Mouse (Mus musculus) frontal cortex, postnatal 14 days (tissue): ENCODE results near the gene Arl4d.
"Not testable (repeated sequence)": the region's sequence is repeated elsewhere in the genome, so short reads cannot be mapped to it uniquely, and the experiment has no call there.

Source experiments
- DNase-seq, 2 experiments: peaks; one replicate each; pipeline ENCODE4 v3.0.0; 2022; ENCODE audit warnings: low spot score in 2 of 2

Gene Arl4d

DNA sequence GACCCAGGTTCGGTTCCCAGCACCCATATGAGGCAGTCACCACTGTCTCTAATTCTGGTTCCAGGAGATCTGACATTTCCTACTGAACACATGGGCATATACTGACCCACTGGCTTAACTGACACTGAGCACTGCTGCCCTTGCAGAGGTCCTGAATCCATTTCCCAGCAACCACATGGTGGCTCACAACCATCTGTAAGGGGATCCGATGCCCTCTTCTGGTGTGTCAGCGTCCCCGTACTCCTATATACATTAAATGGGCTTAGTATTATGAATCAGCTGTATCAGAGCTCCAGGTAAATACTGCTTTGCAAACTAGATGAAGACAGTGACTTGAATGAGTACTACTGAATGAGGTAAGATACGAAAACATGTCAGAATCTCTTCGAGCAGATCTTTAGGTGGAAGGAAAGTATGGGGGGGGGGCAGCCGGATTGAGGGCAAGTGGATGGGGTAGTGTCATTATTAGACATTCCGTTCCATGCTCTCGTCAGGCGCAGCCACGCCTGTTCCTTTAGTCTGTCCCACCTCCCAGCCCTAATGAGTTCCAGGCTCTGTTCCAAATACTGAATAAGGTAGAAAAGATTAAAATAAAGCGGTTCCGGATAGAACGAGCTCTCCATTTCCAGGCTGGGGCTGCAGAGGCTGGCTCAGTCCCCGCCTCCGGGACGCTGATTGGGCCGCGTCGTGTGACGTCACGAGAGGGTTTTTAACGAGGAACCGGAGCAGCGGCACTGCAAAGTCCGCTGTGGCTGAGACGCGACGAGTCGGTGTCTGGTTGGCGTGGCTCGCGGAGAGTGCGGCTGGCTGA is at the start of gene Arl4d:
Arl4d (plus strand) TSS at position 717 of the 811 bp plus-strand sequence.
- peak; percentile 89 to 96 for DNase-seq

DNA sequence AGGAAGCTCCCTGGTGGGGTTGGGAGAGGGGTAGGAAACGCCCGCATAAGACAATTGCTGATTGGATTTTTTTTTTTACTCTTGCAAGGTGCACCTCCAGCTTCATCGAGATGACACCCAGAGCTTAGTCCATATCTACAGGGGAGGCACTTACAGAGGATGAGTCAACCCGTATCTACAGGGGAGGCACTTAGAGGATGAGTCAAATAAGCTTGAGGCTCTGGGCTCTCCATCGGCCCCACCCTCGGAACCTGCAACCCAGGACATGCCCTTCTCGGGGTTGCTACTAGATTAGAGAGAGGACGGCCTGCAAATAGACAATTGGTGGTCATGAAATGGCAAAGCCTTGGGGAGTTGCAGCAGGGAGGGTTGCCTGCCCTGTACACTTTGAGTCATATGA is 49.2 kb upstream of the Arl4d start:
- DNase-seq: no peak

DNA sequence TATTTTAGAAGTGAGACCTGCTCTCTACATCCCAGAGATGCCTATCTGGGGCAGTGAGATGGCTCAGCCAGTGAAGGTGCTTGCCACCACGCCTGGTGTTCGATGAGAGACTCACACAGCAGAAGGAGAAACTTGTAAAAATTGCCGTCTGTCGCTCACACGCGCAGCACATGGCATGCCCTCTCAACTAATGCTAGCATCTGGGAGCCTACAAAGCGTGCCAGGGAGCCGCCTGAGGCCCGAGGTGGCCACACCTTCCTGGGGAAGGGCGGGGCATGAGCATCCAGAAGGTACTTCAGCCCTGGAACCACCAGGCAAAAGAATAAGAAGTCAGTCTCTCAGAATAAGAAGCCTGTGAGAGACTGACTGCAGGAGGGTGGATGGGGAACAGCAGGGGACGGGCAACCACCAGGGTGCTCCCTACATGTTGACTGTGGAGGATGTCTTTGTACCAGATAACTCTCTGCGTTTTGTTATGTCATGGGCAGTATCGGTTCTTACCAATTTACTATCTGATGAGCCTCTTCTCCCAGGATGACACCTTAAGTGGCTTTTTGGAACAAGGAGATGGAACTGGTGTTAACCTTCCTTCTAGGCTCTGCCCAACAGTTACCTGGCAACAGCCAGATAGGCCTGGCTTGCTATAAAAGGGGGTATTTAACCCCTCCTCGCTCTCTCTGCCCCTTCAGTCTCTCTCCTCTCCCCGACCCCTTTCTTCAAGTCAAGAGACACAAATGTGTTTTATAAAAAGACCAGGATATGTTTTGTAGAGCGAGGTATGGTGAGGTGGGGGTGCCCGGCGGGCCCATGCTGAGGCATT is 48.2 kb upstream of the Arl4d start:
- DNase-seq: no peak

DNA sequence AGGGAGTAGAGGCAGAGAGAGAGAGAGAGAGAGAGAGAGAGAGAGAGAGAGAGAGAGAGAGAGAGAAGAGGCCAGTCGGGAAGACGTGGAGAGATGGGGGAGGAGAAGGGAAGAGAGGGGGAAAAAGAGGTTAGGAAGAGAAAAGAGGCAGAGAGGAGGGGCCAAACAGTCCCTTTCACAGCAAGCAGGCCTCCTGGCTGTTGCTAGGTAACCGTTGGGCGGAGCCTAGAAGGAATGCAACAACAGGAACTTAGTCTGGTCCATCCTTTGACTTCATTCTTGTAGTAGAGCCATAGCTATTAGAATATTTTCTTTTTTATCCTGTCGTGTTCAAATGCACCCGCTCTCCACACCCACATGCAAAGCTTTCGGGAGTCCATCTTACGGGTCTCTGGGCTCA is 47.5 kb upstream of the Arl4d start:
- no peak for DNase-seq

DNA sequence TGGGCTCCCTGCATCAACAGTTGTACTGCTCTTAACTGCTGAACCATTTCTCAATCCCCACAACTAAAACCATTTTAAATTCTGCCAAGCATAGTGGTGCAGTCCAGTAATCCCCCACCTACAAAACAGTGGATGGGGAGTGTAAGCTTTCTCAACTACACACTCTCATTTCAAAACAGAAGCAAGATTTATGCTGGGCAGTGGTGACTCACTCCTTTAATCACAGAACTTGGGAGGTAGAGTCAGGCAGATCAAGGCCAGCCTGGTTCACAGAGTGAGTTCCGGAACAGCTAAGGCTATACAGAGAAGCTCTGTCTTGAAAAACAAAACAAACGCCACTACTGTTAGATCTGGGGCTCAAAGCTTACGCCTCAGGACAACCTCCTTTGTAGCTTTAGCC is 46.7 kb upstream of the Arl4d start:
- no peak for DNase-seq

DNA sequence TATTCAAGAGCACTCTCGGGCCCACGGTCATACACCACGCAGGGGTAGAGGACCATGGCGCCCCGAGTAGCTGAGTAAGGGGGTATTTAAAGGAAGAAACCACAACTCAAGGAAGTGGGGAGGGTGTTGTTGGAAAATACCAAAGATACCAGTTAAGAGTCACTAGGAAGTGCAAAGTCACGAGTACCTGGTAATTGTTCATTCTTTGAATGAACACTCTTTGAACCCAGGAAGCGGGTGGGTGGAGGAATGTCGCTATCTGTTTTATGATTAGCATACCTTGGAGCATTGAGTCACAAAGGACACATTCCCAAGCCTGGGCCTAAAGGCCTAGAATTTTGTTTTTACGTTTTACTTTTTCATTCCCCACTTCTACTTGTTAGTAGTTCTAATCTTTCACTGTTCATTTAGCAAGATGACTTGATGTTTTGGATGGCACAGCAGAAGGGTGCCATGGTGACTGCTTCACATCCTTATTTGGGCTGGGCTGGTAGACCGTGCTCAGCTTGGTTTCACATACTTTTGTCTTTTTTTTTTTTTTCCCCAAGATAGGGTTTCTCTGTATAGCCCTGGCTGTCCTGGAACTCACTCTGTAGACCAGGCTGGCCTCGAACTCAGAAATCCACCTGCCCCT is 45.2 kb upstream of the Arl4d start:
- not testable (repeated sequence) for DNase-seq

DNA sequence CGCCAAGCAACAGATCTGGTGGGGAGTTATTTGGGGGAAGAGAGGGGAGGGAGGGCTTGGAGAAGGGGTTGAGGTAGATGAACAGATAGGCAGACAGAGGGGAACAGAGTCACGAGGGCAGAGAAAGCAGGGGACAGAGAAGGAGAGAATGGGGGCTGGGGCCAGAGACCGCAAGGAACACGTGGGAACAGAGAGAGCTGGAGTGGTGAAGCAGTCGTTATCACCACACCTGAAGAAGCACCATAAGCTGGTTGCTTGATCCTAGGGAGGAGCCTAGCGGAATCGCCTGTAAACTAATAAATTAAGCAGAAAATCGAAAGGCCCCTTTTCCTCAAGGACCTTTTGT is 38.7 kb upstream of the Arl4d start:
- DNase-seq: no peak

DNA sequence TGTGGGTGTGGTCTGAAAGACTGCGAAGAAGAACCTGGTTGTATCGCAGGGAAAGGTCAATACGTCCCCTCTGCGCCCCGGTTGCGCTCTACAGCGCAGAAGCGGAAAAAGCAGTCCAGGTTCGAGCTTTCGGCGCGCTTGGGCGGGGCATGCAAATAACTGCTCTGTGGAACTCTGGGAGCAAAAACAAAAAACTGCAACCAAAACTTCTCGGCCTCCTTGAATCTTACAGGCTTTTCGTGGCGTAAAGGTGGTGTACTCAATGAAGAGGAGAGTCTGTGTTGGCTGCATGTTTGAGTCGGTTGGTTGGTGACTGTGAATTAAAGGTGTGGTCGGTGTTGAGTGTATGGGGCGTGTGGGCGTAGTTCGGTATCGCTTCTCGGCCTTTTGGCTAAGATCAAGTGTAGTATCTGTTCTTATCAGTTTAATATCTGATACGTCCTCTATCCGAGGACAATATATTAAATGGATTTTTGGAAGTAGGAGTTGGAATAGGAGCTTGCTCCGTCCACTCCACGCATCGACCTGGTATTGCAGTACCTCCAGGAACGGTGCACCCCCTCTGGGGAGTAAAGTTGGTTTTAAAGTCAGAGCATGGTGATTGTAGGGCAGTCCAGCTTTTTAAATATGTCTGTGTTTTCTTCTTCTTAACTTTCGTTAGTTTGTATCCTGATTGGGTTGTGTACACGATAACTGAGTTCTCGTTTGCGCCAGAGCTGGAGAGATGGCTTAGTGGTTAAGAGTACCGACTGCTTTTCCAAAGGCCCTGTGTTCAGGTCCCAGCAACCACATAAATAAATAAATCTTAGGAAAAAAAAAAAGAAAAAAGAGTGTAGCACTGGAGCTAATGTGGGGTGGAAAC is 38.1 kb upstream of the Arl4d start, which contains the start of gene Rdm1:
Rdm1 (plus strand) TSS at position 201 of the 862 bp plus-strand sequence.
- peak; percentile 72 for DNase-seq

DNA sequence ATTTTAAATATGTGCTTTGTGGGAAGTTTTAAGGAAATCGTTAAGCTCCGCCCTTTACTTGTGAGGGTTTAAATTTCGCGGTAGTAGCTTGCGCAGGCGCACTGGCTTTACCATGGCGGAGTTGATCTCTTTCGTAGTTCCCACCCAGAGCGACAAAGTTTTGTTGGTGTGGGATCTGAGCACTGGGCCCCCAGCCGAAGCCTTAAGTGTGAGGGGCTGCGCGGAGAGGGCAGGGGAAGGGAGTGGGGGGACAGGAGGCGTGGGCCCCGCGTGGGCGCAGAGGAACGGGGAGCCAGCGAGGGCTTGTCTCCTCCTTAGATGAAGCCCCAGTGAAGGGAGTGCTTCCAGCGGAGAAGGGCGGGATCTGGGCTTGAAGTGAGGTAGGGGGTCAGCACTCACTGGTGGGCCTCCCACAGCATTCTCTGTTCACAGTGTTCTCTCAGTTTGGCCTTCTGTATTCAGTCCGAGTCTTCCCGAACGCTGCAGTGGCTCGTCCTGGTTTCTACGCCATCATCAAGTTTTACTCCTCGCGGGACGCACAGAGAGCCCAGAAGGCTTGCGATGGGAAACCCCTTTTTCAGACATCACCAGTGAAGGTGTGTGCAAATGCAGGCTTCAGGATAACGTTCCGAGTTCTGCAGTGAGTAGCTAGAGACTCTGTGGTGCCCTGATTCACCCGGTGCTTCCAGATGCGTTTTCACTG is 37.3 kb upstream of the Arl4d start:
- peak; percentile 55 to 73 for DNase-seq

DNA sequence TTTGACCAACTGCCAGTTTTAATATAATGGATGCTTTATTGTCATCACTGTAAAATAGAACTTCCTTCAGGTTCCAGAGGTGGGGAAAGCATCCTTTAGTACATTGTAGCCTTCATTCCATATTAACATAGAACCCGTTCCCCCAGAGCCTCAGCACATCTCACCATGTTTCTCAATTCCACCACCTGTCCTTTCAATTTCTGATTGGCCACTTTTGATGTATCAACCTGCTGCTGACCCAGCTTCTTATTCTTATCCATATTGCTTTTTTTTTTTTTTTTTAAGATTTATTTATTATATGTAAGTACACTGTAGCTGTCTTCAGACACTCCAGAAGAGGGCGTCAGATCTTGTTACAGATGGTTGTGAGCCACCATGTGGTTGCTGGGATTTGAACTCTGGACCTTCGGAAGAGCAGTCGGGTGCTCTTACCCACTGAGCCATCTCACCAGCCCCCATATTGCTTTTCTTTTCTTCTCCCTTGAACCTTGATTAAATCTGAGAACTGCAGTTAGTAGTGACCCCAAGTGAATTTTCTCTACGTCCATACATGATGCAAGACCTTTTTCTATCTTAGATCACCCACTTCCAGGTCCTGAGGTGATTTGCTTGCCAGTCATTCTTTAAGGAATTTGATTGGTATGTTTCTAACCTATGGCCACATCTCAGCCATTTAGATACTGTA is 36.5 kb upstream of the Arl4d start:
- not testable (repeated sequence) for DNase-seq

DNA sequence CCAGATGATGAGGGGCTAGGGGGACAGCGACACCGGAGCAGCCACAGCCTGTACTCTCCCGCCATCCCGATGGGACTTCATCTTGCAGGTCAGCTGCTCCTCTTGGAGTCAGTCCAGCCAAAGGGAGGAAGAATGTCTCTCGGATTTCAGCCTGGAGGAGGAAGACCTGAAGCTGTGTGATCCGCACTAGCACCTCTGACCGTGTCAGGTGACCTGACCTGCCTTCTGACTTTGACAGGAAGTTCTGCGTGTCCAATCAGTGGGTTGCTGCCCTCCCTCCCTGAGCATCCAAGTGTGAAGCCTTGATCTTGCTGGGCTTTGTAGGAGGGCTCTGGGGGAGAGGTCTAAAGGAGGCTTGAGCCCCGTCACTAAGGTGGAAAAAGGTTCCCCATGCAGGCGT is 29.7 kb upstream of the Arl4d start:
- DNase-seq: no peak

DNA sequence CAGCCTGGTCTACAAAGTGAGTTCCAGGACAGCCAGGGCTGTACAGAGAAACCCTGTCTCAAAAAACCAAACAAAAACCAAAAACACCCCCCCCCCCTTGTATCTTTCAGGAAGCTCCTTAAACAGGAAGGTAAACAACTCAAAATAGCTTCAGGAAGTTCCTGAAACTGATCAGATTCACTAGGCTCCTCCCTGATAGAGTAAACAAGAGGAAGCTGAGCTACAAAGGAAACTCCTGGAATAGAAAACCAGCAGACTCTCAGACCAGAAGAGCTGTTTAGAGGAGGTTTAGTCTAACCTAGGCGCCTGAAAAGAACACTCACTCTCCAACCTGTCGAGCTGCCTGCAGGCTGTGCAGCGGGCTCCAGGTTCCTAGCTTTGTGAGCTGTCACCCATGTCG is 25.6 kb upstream of the Arl4d start:
- DNase-seq: no peak

DNA sequence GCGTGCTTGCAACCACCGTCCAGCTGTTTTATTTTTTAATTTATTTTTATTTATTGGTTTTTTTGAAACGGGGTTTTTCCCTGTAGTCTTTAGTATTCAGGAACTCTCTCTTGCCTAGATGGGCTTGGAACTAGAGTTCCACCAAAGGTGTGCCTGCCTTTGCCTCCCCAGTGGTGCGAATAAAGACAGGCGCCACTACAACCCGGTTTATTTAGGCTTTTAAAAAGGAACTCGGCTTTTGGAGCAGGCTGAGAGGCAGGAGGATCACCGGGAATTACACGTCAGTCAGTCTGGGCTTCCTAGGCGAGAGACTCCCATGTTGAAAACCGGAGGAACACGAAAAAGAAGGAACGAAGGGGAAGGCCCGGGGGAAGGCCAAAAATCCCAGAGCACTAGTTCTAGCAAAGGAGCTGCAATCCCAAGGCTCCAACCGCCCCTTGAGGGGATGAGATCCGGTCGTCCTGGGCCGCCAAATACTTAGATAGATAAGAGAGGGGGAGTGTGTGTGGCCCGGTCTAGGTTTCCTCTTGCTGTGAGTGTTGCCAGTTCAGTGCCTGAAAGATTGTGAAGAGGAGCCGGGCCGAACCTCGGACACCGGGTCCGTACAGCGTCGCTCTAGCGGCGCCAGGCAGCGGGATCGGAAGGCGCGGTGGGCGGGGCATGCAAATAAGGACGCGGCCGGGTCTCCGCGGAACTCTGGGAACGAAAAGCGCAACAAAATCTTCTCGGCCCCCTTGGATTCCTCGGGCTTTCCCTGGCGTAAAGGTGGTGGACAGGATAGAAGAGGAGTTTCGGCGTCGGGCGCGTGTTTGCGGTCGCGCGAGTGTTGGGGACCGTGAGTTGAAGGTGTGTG is 24.3 kb upstream of the Arl4d start:
- DNase-seq: peak; percentile 70 to 75

DNA sequence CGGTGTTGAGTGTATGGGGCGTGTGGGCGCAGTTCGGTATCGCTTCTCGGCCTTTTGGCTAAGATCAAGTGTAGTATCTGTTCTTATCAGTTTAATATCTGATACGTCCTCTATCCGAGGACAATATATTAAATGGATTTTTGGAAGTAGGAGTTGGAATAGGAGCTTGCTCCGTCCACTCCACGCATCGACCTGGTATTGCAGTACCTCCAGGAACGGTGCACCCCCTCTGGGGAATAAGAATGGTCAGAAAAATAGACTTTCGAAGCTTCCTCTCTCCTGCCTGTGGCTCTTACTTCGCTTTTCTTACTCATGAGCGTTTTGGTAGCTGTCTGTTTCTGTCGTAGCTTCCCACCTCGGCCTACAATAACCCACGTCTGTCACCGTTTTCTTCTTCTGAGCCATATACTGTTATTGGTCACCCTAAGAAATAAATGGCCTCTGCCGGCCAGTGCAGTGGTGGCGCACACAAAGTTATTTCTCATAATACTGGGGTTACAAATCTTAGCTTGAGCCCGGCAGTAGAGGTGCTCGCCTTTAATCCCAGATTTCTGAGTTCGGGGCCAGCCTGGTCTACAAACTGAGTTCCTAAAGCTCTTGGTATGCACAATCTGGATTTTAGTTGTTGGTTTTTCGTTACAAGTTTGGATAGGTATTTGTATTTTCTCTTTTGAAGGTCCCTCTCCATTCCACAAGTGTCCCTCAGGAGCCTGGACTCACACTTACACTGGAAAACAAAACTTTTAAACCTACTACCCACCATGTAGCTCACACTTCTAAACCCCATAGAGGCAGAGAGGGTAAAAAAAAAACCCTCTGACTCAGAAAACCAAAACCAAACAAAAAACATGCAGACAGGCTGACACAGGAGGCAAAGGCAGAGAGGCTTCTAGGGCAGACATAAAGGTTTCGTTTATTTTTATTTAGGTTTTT is 23.4 kb upstream of the Arl4d start:
- peak in 1 of 2 experiments; percentile 63 for DNase-seq

DNA sequence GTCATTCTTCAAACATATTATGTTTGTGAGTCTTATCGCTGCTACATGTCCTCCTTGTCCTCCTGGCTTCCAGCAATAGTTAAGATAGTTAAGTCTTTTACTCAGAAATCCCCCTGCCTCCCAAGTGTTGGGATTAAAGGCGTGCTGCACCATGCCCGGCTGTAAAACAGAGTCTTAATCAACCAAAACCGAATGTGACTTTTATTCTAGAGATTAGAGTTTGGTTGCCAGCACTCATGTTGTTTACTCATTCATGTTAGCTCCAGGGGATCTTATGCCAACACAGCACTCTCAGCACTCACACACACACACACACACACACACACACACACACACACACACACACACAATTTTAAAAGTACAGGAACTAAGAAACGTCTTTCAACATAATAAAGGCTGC is 22.4 kb upstream of the Arl4d start:
- DNase-seq: no peak

DNA sequence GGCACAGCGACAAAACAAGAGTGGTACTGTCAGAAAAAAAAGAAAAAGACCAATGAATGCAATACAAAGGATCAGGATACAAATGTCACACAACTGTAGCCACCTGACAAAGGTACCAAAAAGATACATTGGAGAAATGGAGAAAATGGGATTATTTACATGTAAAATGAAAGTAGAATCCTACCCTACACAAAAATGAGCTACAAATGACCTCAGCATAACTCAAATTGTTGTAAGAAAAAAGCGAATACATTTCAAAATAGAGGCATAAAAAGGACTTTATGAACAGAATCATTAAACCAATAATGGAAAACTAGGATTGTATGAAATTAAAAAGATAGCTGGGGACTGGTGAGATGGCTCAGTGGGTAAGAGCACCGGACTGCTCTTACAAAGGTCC is 20.8 kb upstream of the Arl4d start:
- no peak for DNase-seq

DNA sequence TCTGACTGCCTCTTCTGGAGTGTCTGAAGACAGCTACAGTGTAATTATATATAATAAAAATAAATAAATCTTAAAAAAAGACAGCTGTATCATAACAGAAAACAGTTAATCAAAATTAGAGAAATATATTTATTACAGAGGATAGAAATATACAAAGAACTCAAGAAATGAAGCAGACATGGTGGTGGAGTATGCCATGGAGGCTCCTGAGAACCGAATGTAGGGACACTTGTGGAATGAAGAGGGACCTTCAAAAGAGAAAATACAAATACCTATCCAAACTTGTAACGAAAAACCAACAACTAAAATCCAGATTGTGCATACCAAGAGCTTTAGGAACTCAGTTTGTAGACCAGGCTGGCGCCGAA is 20.3 kb upstream of the Arl4d start:
- DNase-seq: not testable (repeated sequence)
